Mouse (Mus musculus) regulatory T cell (primary cell): Measurements from ENCODE around the gene Ltbp3.

ENCODE experiments used
- in situ Hi-C: fragments of 300-600 bp; cut with MboI, MseI; formaldehyde crosslinking; loops from one replicate; pipeline ENCODE4 v1.15.1; 2025; ENCODE audit warnings: high pct_unique_total_duplicates

The Ltbp3 gene

GRCm38 (mm10) chr19:5750951-5751350 is 10.2 kb downstream of the Ltbp3 start:
- in situ Hi-C loops, result no loop called here

DNA sequence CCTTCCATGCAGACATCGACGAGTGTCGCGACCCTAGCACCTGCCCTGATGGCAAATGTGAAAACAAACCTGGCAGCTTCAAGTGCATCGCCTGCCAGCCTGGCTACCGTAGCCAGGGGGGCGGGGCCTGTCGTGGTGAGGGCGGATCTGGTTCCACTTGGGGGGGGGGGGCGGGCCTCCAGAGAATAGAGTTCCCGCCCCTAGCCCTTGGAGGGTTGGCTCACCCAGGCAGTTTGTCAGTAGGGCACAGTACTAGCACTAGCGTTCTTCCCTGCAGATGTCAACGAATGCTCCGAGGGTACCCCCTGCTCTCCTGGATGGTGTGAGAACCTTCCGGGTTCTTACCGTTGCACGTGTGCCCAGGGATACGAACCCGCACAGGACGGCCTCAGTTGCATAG is 11.0 kb downstream of the Ltbp3 start:
- in situ Hi-C loops, result no loop called here

DNA sequence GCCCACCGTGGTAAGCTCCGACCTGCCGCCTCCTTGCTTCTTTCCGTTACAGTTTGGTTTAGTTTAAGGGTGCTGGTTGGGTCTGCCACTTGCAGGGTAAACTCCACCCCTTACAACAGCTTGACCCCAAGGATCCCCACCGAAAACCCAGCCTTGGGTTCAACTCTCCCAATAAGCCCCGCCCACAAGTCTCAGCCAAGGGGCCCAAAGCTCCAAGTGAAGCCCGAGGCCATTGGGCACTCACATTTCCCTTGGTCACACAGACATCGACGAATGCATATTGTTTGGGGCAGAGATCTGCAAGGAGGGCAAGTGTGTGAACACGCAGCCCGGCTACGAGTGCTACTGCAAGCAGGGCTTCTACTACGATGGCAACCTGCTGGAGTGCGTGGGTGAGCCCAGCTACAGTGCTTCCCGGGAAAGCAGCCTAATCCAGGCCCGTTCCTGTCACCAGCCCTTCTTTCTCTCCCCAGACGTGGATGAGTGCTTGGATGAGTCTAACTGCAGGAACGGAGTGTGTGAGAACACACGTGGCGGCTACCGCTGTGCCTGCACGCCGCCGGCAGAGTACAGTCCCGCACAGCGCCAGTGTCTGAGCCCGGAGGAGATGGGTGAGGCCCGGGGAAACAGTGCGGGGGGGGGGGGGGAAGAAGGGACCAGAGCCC is 15.7 kb downstream of the Ltbp3 start:
- in situ Hi-C loops, result no loop called here

DNA sequence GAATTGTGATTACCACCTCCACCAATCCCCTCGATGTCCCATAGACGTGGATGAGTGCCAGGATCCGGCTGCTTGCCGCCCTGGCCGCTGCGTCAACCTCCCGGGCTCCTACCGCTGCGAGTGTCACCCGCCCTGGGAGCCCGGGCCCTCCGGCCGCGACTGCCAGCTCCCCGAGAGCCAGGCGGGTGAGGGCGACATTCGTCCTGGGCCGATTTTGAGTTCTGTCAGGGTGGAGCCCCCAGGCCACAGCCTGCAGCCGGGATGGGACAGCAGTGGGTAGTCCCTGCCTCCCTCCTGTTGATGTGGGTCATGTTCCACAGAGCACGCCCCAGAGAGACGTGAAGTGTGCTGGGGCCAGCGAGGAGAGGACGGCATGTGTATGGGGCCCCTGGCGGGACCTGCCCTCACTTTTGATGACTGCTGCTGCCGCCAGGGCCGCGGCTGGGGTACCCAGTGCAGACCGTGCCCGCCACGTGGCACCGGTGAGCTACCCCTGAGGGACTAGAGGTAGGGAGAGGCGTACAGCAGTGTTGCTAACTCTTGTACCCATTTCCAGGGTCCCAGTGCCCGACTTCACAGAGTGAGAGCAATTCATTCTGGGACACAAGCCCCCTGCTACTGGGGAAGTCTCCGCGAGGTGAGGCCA is 16.4 kb downstream of the Ltbp3 start:
- in situ Hi-C loops, result no loop called here

GRCm38 (mm10) chr19:5758878-5759403 is 18.2 kb downstream of the Ltbp3 start:
- in situ Hi-C loops, result no loop called here

DNA sequence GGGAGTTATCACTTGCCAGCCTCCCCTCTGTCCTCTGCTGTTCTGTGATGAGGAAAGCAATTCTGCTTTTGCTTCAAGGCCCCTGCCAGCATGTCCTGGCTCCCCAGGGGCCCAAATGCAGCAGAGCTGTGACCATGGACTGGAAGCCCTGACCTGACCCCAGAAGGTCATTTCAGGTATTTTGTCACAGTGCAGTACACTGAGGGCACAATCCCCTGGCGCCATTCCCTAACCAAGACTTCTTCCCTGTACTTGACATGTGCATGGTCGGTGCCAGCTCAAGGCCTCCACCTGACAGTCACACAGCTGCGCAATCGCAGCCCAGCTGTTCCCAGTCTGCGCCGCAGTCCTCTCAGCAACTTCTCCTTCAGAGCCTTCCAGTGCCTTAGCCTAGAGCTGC is 22.5 kb downstream of the Ltbp3 start:
- in situ Hi-C loops, result no loop called here

DNA sequence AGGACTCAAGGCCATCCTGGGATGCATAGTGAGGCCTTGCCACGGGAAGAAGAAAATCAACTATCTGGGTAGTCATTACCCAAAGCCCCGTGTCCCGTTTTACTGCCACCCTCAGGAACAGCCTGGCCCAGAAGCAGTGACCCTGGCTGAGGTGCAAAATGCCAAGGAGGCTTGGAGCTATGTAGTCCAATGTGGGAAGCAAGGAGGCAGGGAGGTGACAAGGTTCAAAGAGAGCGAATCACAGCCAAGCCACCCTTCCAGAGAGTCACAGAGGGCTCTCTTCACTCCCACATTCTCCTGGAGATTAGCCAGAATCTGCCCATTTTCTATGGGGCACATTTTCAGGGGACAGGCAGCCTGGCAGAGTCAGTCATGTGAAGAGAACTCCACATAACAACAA is 26.6 kb downstream of the Ltbp3 start:
- in situ Hi-C loops, result no loop called here

GRCm38 (mm10) chr19:5770311-5770710 is 29.6 kb downstream of the Ltbp3 start:
- in situ Hi-C loops, result no loop called here

DNA sequence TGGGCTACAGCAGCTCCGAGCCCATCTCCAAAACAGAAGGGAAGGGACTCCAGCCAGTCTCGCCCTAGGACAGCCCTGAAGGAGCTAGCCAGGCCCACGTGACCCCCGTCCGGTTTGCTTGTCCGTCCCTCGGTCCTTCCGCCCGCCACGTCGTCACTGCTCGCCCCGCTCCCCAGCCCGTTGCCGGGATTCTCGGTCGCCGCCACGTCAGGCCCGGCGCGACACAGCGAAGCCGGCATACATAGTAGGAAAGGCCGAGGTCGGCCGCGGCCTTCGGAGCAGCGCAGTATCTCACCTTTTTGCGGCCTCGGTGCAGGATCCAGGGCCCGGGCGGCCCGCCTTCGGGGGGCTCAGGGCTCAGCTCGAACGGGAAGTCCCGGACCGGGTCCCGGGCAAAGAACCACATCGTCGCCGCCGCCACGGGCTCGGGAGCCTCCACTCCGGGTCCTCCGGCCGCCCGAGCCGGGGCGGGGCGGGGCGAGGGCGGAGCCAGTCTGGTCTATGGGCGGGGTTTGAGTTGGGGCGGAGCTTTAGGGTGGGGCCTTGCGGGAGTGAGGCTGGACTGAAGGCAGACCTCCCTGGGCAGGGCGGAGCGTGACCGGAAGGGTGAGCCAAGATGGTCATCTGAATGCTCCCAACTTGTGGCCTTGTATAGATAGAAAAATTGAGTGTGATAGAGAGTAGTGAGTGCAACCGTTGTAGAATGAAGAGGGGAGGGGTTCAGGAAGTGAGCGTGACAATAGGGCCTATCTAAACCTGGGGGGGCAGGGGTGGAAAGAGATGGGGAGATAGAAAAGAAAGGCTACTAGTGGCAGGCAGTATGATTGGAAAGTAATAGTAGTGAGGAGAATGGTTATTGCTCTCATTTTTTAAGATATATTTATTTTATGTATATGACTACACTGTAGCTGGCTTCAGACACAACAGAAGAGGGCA is 30.5 kb downstream of the Ltbp3 start, which contains the start of gene Scyl1:
TSS of gene Scyl1 (minus strand) at position 495 of the 936 bp plus-strand sequence.
- in situ Hi-C loops, result no loop called here

DNA sequence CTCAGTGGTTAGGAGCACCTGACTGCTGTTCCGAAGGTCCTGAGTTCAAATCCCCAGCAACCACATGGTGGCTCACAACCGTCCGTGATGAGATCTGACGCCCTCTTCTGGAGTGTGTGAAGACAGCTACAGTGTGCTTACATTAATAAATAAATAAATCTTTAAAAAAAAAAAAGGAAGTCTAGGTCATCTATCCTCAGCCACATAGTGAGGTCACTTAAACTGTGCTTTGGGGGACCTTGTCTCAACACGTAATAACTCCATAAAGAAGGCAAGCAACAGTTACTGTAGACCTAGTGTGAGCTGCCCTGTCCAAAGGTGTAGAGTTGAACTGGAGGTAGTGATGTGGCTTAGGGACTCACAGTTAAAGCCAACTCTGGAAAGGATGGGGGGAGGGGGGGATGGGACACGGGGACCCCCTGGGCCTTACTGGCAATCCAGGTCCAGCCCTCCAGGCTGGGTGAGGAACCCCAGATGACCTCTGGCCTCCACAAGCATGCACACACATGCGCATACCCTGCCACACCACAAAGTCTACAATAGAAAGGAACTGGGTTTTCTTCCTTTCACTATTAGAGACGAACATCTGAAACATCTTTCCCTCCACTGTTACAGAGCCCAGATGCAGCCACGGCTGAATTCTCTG is 36.8 kb downstream of the Ltbp3 start:
- in situ Hi-C loops, result no loop called here

- in situ Hi-C loops, result no loop called here
Observed at GRCm38 (mm10) chr19:5778312-5778711, 37.6 kb downstream of the Ltbp3 start.

- in situ Hi-C loops, result no loop called here
Observed at GRCm38 (mm10) chr19:5780203-5780602, 39.5 kb downstream of the Ltbp3 start.

- in situ Hi-C loops, result no loop called here
Observed at GRCm38 (mm10) chr19:5781532-5781931, 40.8 kb downstream of the Ltbp3 start.

GRCm38 (mm10) chr19:5782121-5782520 is 41.4 kb downstream of the Ltbp3 start:
- in situ Hi-C loops, result no loop called here

GRCm38 (mm10) chr19:5784958-5785577 is 44.4 kb downstream of the Ltbp3 start:
- in situ Hi-C loops, result no loop called here

- in situ Hi-C loops, result no loop called here
Observed at GRCm38 (mm10) chr19:5786441-5787114, 45.9 kb downstream of the Ltbp3 start.

DNA sequence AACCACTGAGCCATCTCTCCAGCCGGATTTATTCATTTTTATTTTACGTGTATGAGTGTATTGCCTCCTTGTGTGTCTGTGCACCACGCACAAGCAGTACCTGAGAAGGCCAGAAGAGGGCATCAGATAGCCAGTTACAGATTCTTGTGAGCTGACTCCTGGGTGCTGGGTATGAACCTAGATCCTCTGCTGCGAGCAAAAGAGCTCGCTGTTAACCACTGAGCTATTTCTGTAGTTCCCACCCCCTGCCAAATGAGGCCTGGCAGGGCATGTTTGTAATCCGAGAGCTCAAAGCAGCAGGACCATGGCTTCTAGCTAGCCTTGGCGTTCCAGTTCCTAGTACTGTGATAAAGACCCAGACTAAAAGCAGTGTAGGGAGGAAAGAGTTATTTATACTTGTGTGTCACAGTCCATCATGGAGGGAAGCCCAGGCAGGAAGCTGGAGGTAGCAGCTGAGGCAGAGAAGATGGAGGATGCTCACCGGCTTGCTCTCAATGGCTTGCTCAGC is 46.5 kb downstream of the Ltbp3 start:
- in situ Hi-C loops, result no loop called here

DNA sequence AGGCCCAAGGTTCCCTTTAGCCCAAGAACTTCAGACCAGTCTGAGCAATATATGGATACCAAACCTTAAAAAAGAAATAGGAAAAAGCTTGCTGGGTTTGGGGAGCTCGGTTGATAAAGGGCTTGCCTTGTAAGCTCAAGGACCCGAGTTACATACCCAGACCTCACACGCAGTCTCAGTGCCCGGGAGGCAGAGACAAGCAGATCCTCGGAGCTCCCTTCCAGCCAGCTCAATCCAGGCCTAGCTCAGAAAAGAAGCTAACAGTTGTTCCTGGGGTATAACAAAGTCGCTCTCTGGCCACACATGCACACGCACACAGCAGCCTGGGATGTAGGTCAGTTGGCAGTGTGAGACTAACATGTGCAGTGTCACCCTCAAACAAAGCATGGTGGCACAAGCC is 47.2 kb downstream of the Ltbp3 start:
- in situ Hi-C loops, result no loop called here

GRCm38 (mm10) chr19:5788620-5789019 is 47.9 kb downstream of the Ltbp3 start:
- in situ Hi-C loops, result no loop called here

DNA sequence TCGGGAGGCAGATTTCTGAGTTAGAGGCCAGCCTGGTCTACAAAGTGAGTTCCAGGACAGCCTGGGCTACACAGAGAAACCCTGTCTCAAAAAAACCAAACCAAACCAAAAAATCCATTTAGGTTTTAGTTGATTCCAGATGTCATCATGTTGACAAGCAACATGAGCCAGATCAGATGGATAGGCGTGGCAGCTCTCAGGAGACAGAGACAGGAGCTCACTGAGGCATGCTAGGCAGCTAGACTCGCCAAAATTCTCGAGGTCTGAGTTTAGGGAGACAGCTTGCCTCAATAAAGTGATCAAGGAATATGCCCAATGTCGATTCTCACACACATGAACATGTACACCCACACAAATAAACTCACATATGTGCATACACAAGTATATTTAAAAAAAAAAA is 48.4 kb downstream of the Ltbp3 start:
- in situ Hi-C loops, result no loop called here
